Mouse (Mus musculus): ENCODE data around the gene Wdr95. TPM values are rescaled to one million over a fixed set of nuclear protein-coding genes. Genes with fewer than 3 reads are reported as not detected.
A peak's percentile ranks its signal among the peaks of the same experiment; 100 is the strongest.

Wdr95 gene
- 0.24 TPM in 1 of 2 replicates, not detected in the other for polyA plus RNA-seq (2015; fragmentation: Nextera tagmentation; extraction: Ambion mirVana)

DNA sequence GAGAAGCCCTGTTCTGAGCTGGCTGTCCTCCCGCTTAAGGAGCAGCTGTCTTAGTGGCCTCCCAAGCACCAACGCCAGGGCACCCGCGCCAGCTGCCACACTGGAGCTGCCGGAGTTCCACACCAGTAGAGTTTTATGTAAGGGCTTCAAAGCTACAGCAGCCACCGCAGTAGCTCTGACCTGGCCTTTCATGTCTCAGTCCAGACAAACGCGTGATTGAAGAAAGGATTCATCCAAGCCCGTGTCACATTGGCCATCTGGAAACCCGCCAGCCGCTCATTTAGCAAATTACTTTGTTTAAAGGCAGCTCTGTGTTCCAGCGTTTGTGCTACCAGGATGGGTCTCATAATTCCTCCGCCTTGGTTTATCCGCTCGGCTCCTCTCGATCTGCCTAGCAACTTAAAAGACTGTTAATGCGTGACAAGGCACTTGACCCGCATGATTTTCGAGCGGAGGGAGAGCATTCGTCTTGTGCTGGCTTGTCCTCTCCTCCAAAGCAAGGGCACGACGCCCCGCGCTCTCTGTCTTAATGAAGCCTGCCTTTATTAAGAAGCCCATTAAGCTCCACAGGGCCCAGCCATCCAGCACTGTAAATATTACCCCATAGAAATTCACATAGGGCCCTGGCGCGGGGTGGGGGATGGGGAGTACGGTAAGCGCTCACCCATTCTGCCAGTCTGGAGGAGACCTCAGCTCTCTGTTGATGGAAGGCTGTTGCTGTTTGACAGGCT lies at the start of gene Wdr95:
TSS of gene Wdr95 (plus strand) at position 681 of the 731 bp plus-strand sequence.
- WGBS, result 36% methylated on average over 29 of the region's 29 CpGs
- H3K4me2 ChIP-seq, result peak within 1 kb of the TSS; percentile 34
- H3K27ac ChIP-seq, result no peak within 1 kb of the TSS
- no peaks in the 10 kb centered on the region for H3K36me3 ChIP-seq
- H3K4me1 ChIP-seq, result peaks cover 26% of the 10 kb centered on the region
- H3K27me3 ChIP-seq, result no peaks in the 10 kb centered on the region
- no peak within 1 kb of the TSS for H3K4me3 ChIP-seq
- no peak for ATAC-seq (ENCODE audit: insufficient number of reproducible peaks, insufficient read depth, low FRiP score, low TSS enrichment, low read depth)
- no peak within 1 kb of the TSS for H3K9ac ChIP-seq
- H3K9me3 ChIP-seq, result no peaks in the 10 kb centered on the region

DNA sequence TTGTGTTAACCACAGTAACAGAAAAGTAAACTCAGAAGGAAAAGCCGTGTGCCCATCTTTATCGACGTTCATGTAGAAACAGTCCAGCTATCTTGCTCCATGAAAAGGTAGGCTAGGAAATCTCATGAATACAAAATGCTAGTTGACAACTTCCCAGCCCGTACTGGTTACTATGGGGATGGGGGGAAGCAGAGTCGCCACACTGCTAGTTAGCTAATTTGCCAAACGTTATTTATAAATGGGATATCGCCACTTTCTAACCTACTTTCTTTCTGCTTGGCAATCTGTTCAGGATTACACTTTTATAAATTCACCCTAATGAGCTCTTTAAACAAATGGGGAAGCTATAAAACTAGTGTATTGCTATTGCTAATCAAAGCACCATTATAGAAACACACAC lies 46.6 kb upstream of the Wdr95 start:
- Histone ChIP-seq H3K4me3 (no peak overlapping the region), H3K36me3 (no peaks in the 10 kb centered on the region), H3K4me2 (no peak overlapping the region), H3K4me1 (no peaks in the 10 kb centered on the region), H3K27ac (no peak overlapping the region), H3K9me3 (no peaks in the 10 kb centered on the region), H3K9ac (no peak overlapping the region), H3K27me3 (no peaks in the 10 kb centered on the region)
- WGBS, result 88% methylated on average over 7 of the region's 7 CpGs
- no peak for ATAC-seq (ENCODE audit: insufficient number of reproducible peaks, insufficient read depth, low FRiP score, low TSS enrichment, low read depth)

DNA sequence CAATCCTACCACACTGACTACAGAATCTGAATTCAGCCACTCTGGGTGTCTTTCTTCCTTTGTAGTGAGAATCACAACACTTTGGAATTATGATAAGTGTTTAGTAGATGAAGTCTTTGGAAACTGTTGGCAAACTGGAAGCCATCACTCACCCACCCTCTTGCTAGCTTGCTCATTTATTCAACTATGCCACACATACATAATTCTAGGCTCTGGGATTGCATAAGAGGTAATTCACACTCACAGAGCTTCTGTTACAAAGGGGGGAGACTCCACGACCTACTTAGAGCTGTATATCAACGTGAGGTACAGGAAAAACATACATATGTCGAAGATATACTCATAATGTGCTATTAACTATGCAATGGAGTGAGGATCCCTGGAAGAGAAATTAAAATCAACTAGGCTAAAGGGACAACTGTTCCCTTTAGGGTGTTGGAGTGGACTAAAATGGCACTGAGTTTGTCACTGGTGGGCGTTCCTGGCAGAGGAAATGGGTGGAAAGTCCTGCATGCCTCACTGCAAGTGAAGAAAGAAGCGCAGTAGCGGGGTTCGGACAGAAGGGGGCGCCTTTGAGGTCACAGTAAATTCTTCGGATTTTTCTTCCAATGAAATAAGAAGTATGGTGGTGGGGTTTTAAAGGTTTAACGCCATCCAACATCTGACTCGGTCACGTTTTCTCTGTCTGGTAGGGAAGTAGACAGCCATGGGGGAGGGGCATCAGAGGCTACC lies 45.0 kb upstream of the Wdr95 start:
- H3K27ac ChIP-seq, result no peak overlapping the region
- no peaks in the 10 kb centered on the region for H3K27me3 ChIP-seq
- peaks cover 7% of the 10 kb centered on the region for H3K4me1 ChIP-seq
- 62% methylated on average over 12 of the region's 12 CpGs for WGBS
- H3K9me3 ChIP-seq, result no peaks in the 10 kb centered on the region
- no peaks in the 10 kb centered on the region for H3K36me3 ChIP-seq
- no peak overlapping the region for H3K4me3 ChIP-seq
- H3K9ac ChIP-seq, result no peak overlapping the region
- no peak overlapping the region for H3K4me2 ChIP-seq
- no peak for ATAC-seq (ENCODE audit: insufficient number of reproducible peaks, insufficient read depth, low FRiP score, low TSS enrichment, low read depth)

DNA sequence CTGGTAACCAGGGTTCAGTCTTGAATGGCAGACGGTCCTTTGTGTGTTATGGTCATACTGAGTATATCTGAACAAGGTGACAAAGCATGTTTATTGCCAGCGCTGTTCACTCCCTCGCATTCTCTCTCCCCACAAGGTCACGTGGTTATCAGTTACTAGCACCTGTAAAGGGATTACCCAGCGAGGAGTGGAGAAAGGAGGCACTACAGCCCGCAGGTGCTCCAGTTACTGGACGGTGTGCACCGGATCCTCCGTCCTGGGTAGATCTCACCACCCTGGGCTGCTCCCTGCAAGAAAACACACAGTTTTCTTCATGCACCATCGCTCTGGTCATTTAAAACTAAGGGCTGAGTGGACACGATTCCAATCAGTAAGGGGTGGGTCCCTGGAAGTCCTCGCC lies 44.2 kb upstream of the Wdr95 start:
- no peak overlapping the region for H3K9ac ChIP-seq
- WGBS, result 85% methylated on average over 12 of the region's 12 CpGs
- H3K4me1 ChIP-seq, result peaks cover 15% of the 10 kb centered on the region
- H3K36me3 ChIP-seq, result no peaks in the 10 kb centered on the region
- no peak overlapping the region for H3K4me2 ChIP-seq
- no peaks in the 10 kb centered on the region for H3K27me3 ChIP-seq
- H3K9me3 ChIP-seq, result no peaks in the 10 kb centered on the region
- H3K4me3 ChIP-seq, result no peak overlapping the region
- ATAC-seq (ENCODE audit: insufficient number of reproducible peaks, insufficient read depth, low FRiP score, low TSS enrichment, low read depth), result no peak
- no peak overlapping the region for H3K27ac ChIP-seq

DNA sequence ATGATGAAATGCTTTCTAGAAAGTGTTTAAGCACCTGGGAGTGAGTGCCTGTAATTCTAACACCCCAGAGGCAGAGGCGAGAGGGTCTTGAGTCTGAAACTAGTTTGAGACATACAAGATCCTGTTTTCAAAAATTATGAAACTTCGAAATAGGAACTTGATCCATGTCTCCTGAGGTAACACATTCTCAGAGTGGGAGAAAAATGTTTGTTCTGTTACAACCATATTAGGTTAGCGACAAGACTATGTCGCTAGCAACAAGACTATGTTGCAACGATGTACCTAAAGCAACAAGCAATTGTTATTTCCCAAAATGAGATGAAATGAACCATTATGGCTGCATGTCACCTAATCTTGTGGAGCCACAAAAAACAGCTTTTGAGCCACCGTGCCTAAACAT lies 43.0 kb upstream of the Wdr95 start:
- Histone ChIP-seq H3K27me3 (no peaks in the 10 kb centered on the region), H3K9ac (no peak overlapping the region), H3K4me1 (peaks cover 17% of the 10 kb centered on the region), H3K4me3 (no peak overlapping the region), H3K27ac (no peak overlapping the region), H3K9me3 (no peaks in the 10 kb centered on the region), H3K4me2 (no peak overlapping the region), H3K36me3 (no peaks in the 10 kb centered on the region)
- 89% methylated on average over 6 of the region's 6 CpGs for WGBS
- ATAC-seq (ENCODE audit: insufficient number of reproducible peaks, insufficient read depth, low FRiP score, low TSS enrichment, low read depth), result no peak

DNA sequence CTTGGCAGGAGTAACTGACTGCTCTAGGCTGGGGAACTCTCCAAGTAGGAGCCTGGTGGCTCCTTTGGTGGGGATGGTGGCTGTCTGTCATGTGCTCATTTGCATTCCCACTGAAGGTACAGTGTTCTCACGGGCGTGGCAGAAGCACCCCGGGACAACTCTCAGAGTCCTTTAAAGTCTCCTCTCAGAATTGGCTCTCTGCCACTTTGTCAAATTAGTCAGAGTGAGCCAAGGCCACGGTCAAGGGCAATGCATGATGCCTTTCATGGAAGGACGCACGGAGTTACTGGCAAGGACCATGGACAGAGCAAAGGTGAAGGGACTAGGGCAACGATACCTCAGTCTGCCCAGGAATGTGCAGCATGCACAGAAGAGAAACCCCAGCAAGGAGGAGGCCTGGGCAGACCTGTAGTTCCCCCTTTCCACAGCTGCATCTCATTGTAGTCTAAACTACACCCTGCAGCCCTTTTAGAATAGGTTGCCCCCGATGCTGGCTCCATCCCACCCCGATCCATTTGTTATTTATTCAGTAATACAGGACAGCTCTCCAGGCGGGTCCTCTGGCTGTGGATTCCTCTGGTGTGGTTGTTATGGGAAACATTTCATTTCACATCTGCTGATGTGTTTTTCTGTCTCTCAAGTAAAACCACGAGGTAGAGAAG lies 40.0 kb upstream of the Wdr95 start:
- peak overlapping the region; percentile 49 for H3K4me2 ChIP-seq
- H3K27me3 ChIP-seq, result no peaks in the 10 kb centered on the region
- H3K4me1 ChIP-seq, result peaks cover 17% of the 10 kb centered on the region
- H3K4me3 ChIP-seq, result no peak overlapping the region
- no peaks in the 10 kb centered on the region for H3K36me3 ChIP-seq
- peak overlapping the region; percentile 28; the same call in 1 of the 2 replicates for H3K27ac ChIP-seq
- ATAC-seq (ENCODE audit: insufficient number of reproducible peaks, insufficient read depth, low FRiP score, low TSS enrichment, low read depth), result peak; percentile 48
- no peaks in the 10 kb centered on the region for H3K9me3 ChIP-seq
- H3K9ac ChIP-seq, result no peak overlapping the region
- WGBS, result 19% methylated on average over 11 of the region's 11 CpGs

DNA sequence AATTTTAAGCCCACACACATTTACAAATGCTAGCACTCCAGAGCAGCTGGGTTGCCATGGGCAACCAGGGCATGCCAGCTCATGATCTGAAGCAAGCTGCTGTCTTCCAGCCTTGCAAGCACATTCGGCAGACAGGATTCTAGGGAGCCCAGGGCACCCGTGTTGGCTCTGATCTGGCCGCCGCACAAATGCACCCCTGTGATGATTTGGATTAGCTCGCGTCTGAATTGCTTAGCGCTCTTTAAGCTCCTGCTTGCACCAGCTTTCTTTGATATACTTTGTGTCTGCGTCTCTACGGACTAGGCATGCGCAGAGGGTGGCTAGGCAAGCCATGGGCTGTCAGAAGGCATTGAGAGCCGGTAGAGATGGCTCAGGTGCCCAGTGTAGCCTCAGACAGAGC lies 39.3 kb upstream of the Wdr95 start:
- Histone ChIP-seq H3K4me1 (peaks cover 17% of the 10 kb centered on the region), H3K27me3 (no peaks in the 10 kb centered on the region), H3K4me3 (no peak overlapping the region), H3K36me3 (no peaks in the 10 kb centered on the region), H3K9ac (no peak overlapping the region), H3K9me3 (no peaks in the 10 kb centered on the region), H3K27ac (peak overlapping the region; percentile 65; the same call in 1 of the 2 replicates), H3K4me2 (peak overlapping the region; percentile 49)
- WGBS, result 35% methylated on average over 11 of the region's 11 CpGs
- no peak for ATAC-seq (ENCODE audit: insufficient number of reproducible peaks, insufficient read depth, low FRiP score, low TSS enrichment, low read depth)

DNA sequence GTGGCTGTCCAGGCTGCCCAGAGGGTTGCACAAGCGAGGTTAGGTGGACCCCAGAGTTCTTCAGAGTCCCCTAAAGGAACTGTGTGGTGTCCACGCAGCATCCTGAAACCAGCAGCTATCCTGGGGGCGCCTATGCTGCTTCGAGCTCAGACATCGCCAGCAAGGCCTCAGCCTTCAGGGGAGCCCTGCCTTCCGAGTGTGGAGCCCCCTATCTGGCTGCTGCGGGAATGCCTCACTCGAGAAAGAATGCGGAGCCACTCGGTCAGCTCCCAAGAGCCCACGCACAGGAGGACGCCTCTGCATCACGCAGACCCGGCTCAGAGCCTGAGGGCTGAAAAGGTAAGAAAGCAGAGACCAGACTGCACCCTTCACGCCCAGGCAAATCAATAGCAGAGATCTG lies 38.2 kb upstream of the Wdr95 start:
- H3K4me2 ChIP-seq, result no peak overlapping the region
- no peak for ATAC-seq (ENCODE audit: insufficient number of reproducible peaks, insufficient read depth, low FRiP score, low TSS enrichment, low read depth)
- 60% methylated on average over 15 of the region's 15 CpGs for WGBS
- H3K36me3 ChIP-seq, result no peaks in the 10 kb centered on the region
- H3K27me3 ChIP-seq, result no peaks in the 10 kb centered on the region
- H3K9ac ChIP-seq, result no peak overlapping the region
- H3K4me3 ChIP-seq, result no peak overlapping the region
- no peak overlapping the region for H3K27ac ChIP-seq
- no peaks in the 10 kb centered on the region for H3K9me3 ChIP-seq
- peaks cover 17% of the 10 kb centered on the region for H3K4me1 ChIP-seq

DNA sequence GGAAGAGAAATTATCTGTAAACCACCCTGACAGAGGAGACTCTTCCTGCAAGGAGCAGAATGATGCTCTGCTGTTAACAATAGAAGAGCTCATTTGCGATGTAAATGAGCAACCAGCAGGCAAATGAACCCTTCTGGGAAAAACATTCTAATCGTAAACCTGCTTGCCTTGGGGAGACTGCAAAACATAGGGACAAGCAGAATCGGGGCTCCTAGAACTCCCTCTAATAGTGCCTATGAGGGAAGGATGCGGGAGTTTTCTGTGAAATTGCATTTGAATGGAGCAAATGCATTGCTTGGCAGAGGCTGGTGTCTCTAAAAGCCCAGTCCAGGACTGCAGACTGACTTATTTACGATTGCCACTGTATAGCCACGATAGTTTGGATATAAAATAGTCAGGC lies 32.8 kb upstream of the Wdr95 start:
- Histone ChIP-seq H3K36me3 (no peaks in the 10 kb centered on the region), H3K27me3 (no peaks in the 10 kb centered on the region), H3K9ac (no peak overlapping the region), H3K27ac (no peak overlapping the region), H3K9me3 (no peaks in the 10 kb centered on the region), H3K4me1 (peaks cover 7% of the 10 kb centered on the region), H3K4me2 (no peak overlapping the region), H3K4me3 (no peak overlapping the region)
- no peak for ATAC-seq (ENCODE audit: insufficient number of reproducible peaks, insufficient read depth, low FRiP score, low TSS enrichment, low read depth)
- 47% methylated on average over 6 of the region's 6 CpGs for WGBS

DNA sequence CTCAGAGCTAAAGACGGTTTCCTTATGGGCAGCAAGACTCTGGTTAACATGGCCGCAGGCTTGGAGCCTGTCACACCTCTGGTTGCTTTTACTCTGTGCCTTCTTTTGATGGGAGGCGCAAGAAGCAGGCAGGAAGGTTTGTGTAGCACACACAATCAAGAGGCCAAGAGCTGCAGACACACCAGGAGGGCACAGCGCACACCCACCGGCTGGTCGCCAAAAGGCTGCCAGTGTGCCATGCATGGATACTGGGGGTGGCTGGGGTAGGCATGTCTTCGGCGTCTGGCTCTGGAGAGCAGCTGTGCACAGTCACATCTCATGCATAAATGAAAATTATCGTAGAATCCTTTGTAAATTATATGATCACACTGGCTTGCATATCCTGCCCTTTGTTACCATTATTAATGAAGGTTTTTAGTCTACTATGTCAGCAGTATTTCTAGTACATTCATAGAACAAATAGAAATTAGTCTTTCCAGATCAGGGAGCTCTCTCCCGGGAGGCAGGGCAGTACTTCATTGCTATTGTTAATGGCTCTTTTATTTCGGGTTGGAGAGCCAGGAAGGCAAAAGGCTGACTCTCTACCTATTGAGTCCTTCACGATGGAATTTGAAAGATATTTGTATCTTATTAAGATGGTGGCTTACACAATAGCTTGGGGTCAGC lies 31.9 kb upstream of the Wdr95 start:
- Histone ChIP-seq H3K9ac (no peak overlapping the region), H3K36me3 (no peaks in the 10 kb centered on the region), H3K27me3 (no peaks in the 10 kb centered on the region), H3K4me1 (peaks cover 7% of the 10 kb centered on the region), H3K27ac (no peak overlapping the region), H3K4me3 (no peak overlapping the region), H3K9me3 (no peaks in the 10 kb centered on the region), H3K4me2 (no peak overlapping the region)
- 67% methylated on average over 12 of the region's 12 CpGs for WGBS
- ATAC-seq (ENCODE audit: insufficient number of reproducible peaks, insufficient read depth, low FRiP score, low TSS enrichment, low read depth), result no peak

DNA sequence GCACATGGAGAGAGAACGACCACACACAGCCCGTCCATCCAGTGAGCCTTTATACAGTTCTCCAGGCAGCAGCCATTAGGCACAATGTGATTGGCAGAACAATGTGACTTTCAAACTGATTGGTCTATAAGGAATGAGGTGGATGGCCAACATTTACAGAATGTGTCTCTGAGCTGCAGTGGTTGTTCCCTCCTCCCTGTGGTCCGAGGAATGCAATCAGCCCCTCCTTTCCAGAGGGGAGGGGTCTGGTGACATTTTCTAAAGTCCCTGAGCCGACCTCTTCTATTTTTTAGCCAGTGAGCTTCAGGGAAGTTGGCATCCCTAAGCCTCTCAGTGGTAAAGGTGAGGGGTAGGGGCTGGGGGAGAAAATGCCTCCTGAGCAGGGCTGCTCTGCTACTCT lies 28.5 kb upstream of the Wdr95 start:
- Histone ChIP-seq H3K27me3 (no peaks in the 10 kb centered on the region), H3K9ac (no peak overlapping the region), H3K4me1 (peaks cover 7% of the 10 kb centered on the region), H3K4me3 (no peak overlapping the region), H3K9me3 (no peaks in the 10 kb centered on the region), H3K36me3 (no peaks in the 10 kb centered on the region), H3K27ac (no peak overlapping the region), H3K4me2 (no peak overlapping the region)
- no peak for ATAC-seq (ENCODE audit: insufficient number of reproducible peaks, insufficient read depth, low FRiP score, low TSS enrichment, low read depth)
- WGBS, result 50% methylated on average over 4 of the region's 4 CpGs
